Mouse (Mus musculus): ENCODE results near the gene Rabepk. TPM values are rescaled to one million over a fixed set of nuclear protein-coding genes. Genes with fewer than 3 reads are reported as not detected.
"Not testable (repeated sequence)": the region's sequence is repeated elsewhere in the genome, so short reads cannot be mapped to it uniquely, and the experiment has no call there.

The Rabepk gene
- polyA plus RNA-seq, 1 experiment from 2014 or later = 34.2 TPM

- Histone ChIP-seq H3K4me2 (ENCODE audit: low read depth) (no peak overlapping the region), H3K9me3 (ENCODE audit: control insufficient read depth, low read length) (no peaks in the 10 kb centered on the region), H3K27me3 (ENCODE audit: control insufficient read depth, insufficient read depth, low read length) (no peaks in the 10 kb centered on the region), H3K27ac (ENCODE audit: low read depth, low read length) (no peak overlapping the region), H3K9ac (ENCODE audit: low read length) (no peak overlapping the region), H3K4me3 (ENCODE audit: low read depth, low read length) (no peak overlapping the region), H3K4me1 (ENCODE audit: control insufficient read depth, insufficient read depth, low read length) (no peaks in the 10 kb centered on the region), H3K36me3 (ENCODE audit: control insufficient read depth, insufficient read depth, low read length) (peaks cover 2% of the 10 kb centered on the region; the same call in 1 of the 2 replicates)
- DNase-seq (ENCODE audit: low spot score) (no peak), ATAC-seq (ENCODE audit: insufficient read depth, low FRiP score, low TSS enrichment) (no peak)
- WGBS = 94% methylated on average over 1 of the region's 1 CpGs
Observed at GRCm38 (mm10) chr2:34809568-34809967, 9.9 kb upstream of the Rabepk start.

- Histone ChIP-seq H3K4me1 (ENCODE audit: control insufficient read depth, insufficient read depth, low read length) (peaks cover 5% of the 10 kb centered on the region; the same call in 1 of the 2 replicates), H3K9me3 (ENCODE audit: control insufficient read depth, low read length) (no peaks in the 10 kb centered on the region), H3K9ac (ENCODE audit: low read length) (no peak overlapping the region), H3K4me3 (ENCODE audit: low read depth, low read length) (no peak overlapping the region), H3K36me3 (ENCODE audit: control insufficient read depth, insufficient read depth, low read length) (peaks cover 2% of the 10 kb centered on the region; the same call in 1 of the 2 replicates), H3K4me2 (ENCODE audit: low read depth) (no peak overlapping the region), H3K27ac (ENCODE audit: low read depth, low read length) (no peak overlapping the region), H3K27me3 (ENCODE audit: control insufficient read depth, insufficient read depth, low read length) (no peaks in the 10 kb centered on the region)
- 88% methylated on average over 2 of the region's 2 CpGs for WGBS
- no peak for ATAC-seq (ENCODE audit: insufficient read depth, low FRiP score, low TSS enrichment)
- DNase-seq (ENCODE audit: low spot score) = no peak
Observed at GRCm38 (mm10) chr2:34808057-34808456, 8.3 kb upstream of the Rabepk start.

GRCm38 (mm10) chr2:34805364-34805950 lies 5.7 kb upstream of the Rabepk start:
- no peaks in the 10 kb centered on the region for H3K27me3 ChIP-seq (ENCODE audit: control insufficient read depth, insufficient read depth, low read length)
- ATAC-seq (ENCODE audit: insufficient read depth, low FRiP score, low TSS enrichment) = no peak
- H3K36me3 ChIP-seq (ENCODE audit: control insufficient read depth, insufficient read depth, low read length) = no peaks in the 10 kb centered on the region
- no peak overlapping the region for H3K27ac ChIP-seq (ENCODE audit: low read depth, low read length)
- no peak overlapping the region for H3K4me3 ChIP-seq (ENCODE audit: low read depth, low read length)
- no peaks in the 10 kb centered on the region for H3K9me3 ChIP-seq (ENCODE audit: control insufficient read depth, low read length)
- no peak for DNase-seq (ENCODE audit: low spot score)
- WGBS = 91% methylated on average over 10 of the region's 10 CpGs
- H3K9ac ChIP-seq (ENCODE audit: low read length) = no peak overlapping the region
- H3K4me1 ChIP-seq (ENCODE audit: control insufficient read depth, insufficient read depth, low read length) = peaks cover 5% of the 10 kb centered on the region; the same call in 1 of the 2 replicates
- H3K4me2 ChIP-seq (ENCODE audit: low read depth) = no peak overlapping the region

- H3K27ac ChIP-seq (ENCODE audit: low read depth, low read length) = no peak overlapping the region
- H3K4me2 ChIP-seq (ENCODE audit: low read depth) = no peak overlapping the region
- 97% methylated on average over 1 of the region's 1 CpGs for WGBS
- H3K4me1 ChIP-seq (ENCODE audit: control insufficient read depth, insufficient read depth, low read length) = peaks cover 5% of the 10 kb centered on the region; the same call in 1 of the 2 replicates
- no peak overlapping the region for H3K9ac ChIP-seq (ENCODE audit: low read length)
- no peak overlapping the region for H3K4me3 ChIP-seq (ENCODE audit: low read depth, low read length)
- no peaks in the 10 kb centered on the region for H3K27me3 ChIP-seq (ENCODE audit: control insufficient read depth, insufficient read depth, low read length)
- H3K36me3 ChIP-seq (ENCODE audit: control insufficient read depth, insufficient read depth, low read length) = no peaks in the 10 kb centered on the region
- DNase-seq (ENCODE audit: low spot score) = no peak
- H3K9me3 ChIP-seq (ENCODE audit: control insufficient read depth, low read length) = no peaks in the 10 kb centered on the region
- no peak for ATAC-seq (ENCODE audit: insufficient read depth, low FRiP score, low TSS enrichment)
Observed at GRCm38 (mm10) chr2:34804815-34805214, 5.1 kb upstream of the Rabepk start.

GRCm38 (mm10) chr2:34804172-34804571 lies 4.5 kb upstream of the Rabepk start:
- H3K36me3 ChIP-seq (ENCODE audit: control insufficient read depth, insufficient read depth, low read length) = no peaks in the 10 kb centered on the region
- H3K9me3 ChIP-seq (ENCODE audit: control insufficient read depth, low read length) = no peaks in the 10 kb centered on the region
- peaks cover 5% of the 10 kb centered on the region; the same call in 1 of the 2 replicates for H3K4me1 ChIP-seq (ENCODE audit: control insufficient read depth, insufficient read depth, low read length)
- no peak overlapping the region for H3K27ac ChIP-seq (ENCODE audit: low read depth, low read length)
- no peaks in the 10 kb centered on the region for H3K27me3 ChIP-seq (ENCODE audit: control insufficient read depth, insufficient read depth, low read length)
- no peak for ATAC-seq (ENCODE audit: insufficient read depth, low FRiP score, low TSS enrichment)
- no peak overlapping the region for H3K9ac ChIP-seq (ENCODE audit: low read length)
- no peak overlapping the region for H3K4me2 ChIP-seq (ENCODE audit: low read depth)
- no peak overlapping the region for H3K4me3 ChIP-seq (ENCODE audit: low read depth, low read length)
- no peak for DNase-seq (ENCODE audit: low spot score)
- WGBS = 97% methylated on average over 2 of the region's 2 CpGs

- Histone ChIP-seq H3K4me2 (ENCODE audit: low read depth) (peak overlapping the region; percentile 19; the same call in 1 of the 2 replicates), H3K9ac (ENCODE audit: low read length) (no peak overlapping the region), H3K27ac (ENCODE audit: low read depth, low read length) (no peak overlapping the region), H3K27me3 (ENCODE audit: control insufficient read depth, insufficient read depth, low read length) (no peaks in the 10 kb centered on the region), H3K4me1 (ENCODE audit: control insufficient read depth, insufficient read depth, low read length) (peaks cover 5% of the 10 kb centered on the region; the same call in 1 of the 2 replicates), H3K4me3 (ENCODE audit: low read depth, low read length) (no peak overlapping the region), H3K9me3 (ENCODE audit: control insufficient read depth, low read length) (no peaks in the 10 kb centered on the region), H3K36me3 (ENCODE audit: control insufficient read depth, insufficient read depth, low read length) (no peaks in the 10 kb centered on the region)
- ATAC-seq (ENCODE audit: insufficient read depth, low FRiP score, low TSS enrichment) (no peak), DNase-seq (ENCODE audit: low spot score) (no peak)
- 78% methylated on average over 3 of the region's 3 CpGs for WGBS
Observed at GRCm38 (mm10) chr2:34803746-34804145, 4.0 kb upstream of the Rabepk start.

GRCm38 (mm10) chr2:34802565-34803245 lies 3.0 kb upstream of the Rabepk start:
- H3K4me3 ChIP-seq (ENCODE audit: low read depth, low read length) = peak overlapping the region; percentile 54
- H3K36me3 ChIP-seq (ENCODE audit: control insufficient read depth, insufficient read depth, low read length); H3K4me1 ChIP-seq (ENCODE audit: control insufficient read depth, insufficient read depth, low read length); H3K9me3 ChIP-seq (ENCODE audit: control insufficient read depth, low read length); H3K27me3 ChIP-seq (ENCODE audit: control insufficient read depth, insufficient read depth, low read length): not testable (repeated sequence)
- DNase-seq (ENCODE audit: low spot score) = peak; percentile 28
- H3K4me2 ChIP-seq (ENCODE audit: low read depth) = peak overlapping the region; percentile 71
- peak; percentile 63 for ATAC-seq (ENCODE audit: insufficient read depth, low FRiP score, low TSS enrichment)
- WGBS = under 1% methylated on average over 19 of the region's 32 CpGs
- peak overlapping the region; percentile 77 for H3K27ac ChIP-seq (ENCODE audit: low read depth, low read length)
- peak overlapping the region; percentile 69 for H3K9ac ChIP-seq (ENCODE audit: low read length)

- peak overlapping the region; percentile 54 for H3K4me3 ChIP-seq (ENCODE audit: low read depth, low read length)
- peaks cover 5% of the 10 kb centered on the region; the same call in 1 of the 2 replicates for H3K4me1 ChIP-seq (ENCODE audit: control insufficient read depth, insufficient read depth, low read length)
- no peaks in the 10 kb centered on the region for H3K27me3 ChIP-seq (ENCODE audit: control insufficient read depth, insufficient read depth, low read length)
- 4% methylated on average over 39 of the region's 39 CpGs for WGBS
- H3K36me3 ChIP-seq (ENCODE audit: control insufficient read depth, insufficient read depth, low read length) = no peaks in the 10 kb centered on the region
- H3K9me3 ChIP-seq (ENCODE audit: control insufficient read depth, low read length) = no peaks in the 10 kb centered on the region
- peak overlapping the region; percentile 19; the same call in 1 of the 2 replicates for H3K4me2 ChIP-seq (ENCODE audit: low read depth)
- DNase-seq (ENCODE audit: low spot score) = peak; percentile 99
- peak overlapping the region; percentile 77 for H3K27ac ChIP-seq (ENCODE audit: low read depth, low read length)
- peak; percentile 95 for ATAC-seq (ENCODE audit: insufficient read depth, low FRiP score, low TSS enrichment)
- peak overlapping the region; percentile 69 for H3K9ac ChIP-seq (ENCODE audit: low read length)
Observed at GRCm38 (mm10) chr2:34801516-34802482, 2.1 kb upstream of the Rabepk start.

All from neural tube, embryonic 11.5 days (tissue).